Mouse (Mus musculus) heart, embryonic 15.5 days (tissue): ENCODE data around the gene Slc38a8. TPM values are rescaled to one million over a fixed set of nuclear protein-coding genes. Genes with fewer than 3 reads are reported as not detected.

ENCODE experiments used
- ATAC-seq: fragments of 200-750 bp; cut with Nextera tagmentation; replicated peaks from 2 replicates; pipeline ENCODE4 v1.8.0; 2017; ENCODE audit warnings: low read depth, moderate TSS enrichment; ENCODE audit not compliant: insufficient number of reproducible peaks, insufficient read depth, low FRiP score
- H3K27ac ChIP-seq: fragments of 300-500 bp; sonication (generic); 2 replicates; pipeline ENCODE4 v1.5.1; 2015; ENCODE audit warnings: mild to moderate bottlenecking, inconsistent platforms
- H3K27me3 ChIP-seq: fragments of 300-500 bp; sonication (generic); 2 replicates; pipeline ENCODE4 v1.6.1; 2015; ENCODE audit warnings: inconsistent platforms
- H3K36me3 ChIP-seq: fragments of 300-500 bp; sonication (generic); 2 replicates; pipeline ENCODE4 v1.6.1; 2015; ENCODE audit warnings: mild to moderate bottlenecking, inconsistent platforms
- H3K4me1 ChIP-seq: fragments of 300-500 bp; sonication (generic); replicated peaks from 2 replicates; pipeline ENCODE4 v1.6.1; 2015; ENCODE audit warnings: inconsistent platforms
- H3K4me2 ChIP-seq: fragments of 300-500 bp; sonication (generic); 2 replicates; pipeline ENCODE4 v1.6.1; 2015; ENCODE audit warnings: inconsistent platforms, mild to moderate bottlenecking, moderate library complexity
- H3K4me3 ChIP-seq: fragments of 300-500 bp; sonication (generic); 2 replicates; pipeline ENCODE4 v1.5.1; 2015; ENCODE audit warnings: mild to moderate bottlenecking, inconsistent platforms
- H3K9ac ChIP-seq: fragments of 300-500 bp; sonication (generic); 2 replicates; pipeline ENCODE4 v1.6.1; 2015; ENCODE audit warnings: mild to moderate bottlenecking, inconsistent platforms
- H3K9me3 ChIP-seq: fragments of 300-500 bp; sonication (generic); replicated peaks from 2 replicates; pipeline ENCODE4 v1.6.1; 2016; ENCODE audit warnings: inconsistent platforms
- WGBS: fragments of 180-500 bp; shearing (Covaris S2); methylation state at CpG from one replicate; pipeline ENCODE4 v1.1.7; 2015; ENCODE audit warnings: mixed read lengths; 5-methylcytosine and 5-hydroxymethylcytosine counted together
- polyA plus RNA-seq: library from polyadenylated mRNA; unstranded; fragments of >200 nt; fragmentation: Nextera tagmentation; extraction: Ambion mirVana; gene quantifications from 2 replicates; pipeline ENCODE4 v1.2.1, GENCODE M21; 2015

The Slc38a8 gene
- polyA plus RNA-seq, 1 experiment from 2014 or later, result not detected

GRCm38 (mm10) chr8:119447781-119448170 is 53.7 kb downstream of the Slc38a8 start:
- no peak overlapping the region for H3K27ac ChIP-seq
- peak overlapping the region; percentile 100 for H3K4me2 ChIP-seq
- 6% methylated on average over 17 of the region's 17 CpGs for WGBS
- no peaks in the 10 kb centered on the region for H3K36me3 ChIP-seq
- no peaks in the 10 kb centered on the region for H3K9me3 ChIP-seq
- H3K9ac ChIP-seq, result no peak overlapping the region
- peak overlapping the region; percentile 67 for H3K4me3 ChIP-seq
- ATAC-seq, result no peak
- H3K27me3 ChIP-seq, result peaks cover 80% of the 10 kb centered on the region
- H3K4me1 ChIP-seq, result peaks cover 15% of the 10 kb centered on the region

DNA sequence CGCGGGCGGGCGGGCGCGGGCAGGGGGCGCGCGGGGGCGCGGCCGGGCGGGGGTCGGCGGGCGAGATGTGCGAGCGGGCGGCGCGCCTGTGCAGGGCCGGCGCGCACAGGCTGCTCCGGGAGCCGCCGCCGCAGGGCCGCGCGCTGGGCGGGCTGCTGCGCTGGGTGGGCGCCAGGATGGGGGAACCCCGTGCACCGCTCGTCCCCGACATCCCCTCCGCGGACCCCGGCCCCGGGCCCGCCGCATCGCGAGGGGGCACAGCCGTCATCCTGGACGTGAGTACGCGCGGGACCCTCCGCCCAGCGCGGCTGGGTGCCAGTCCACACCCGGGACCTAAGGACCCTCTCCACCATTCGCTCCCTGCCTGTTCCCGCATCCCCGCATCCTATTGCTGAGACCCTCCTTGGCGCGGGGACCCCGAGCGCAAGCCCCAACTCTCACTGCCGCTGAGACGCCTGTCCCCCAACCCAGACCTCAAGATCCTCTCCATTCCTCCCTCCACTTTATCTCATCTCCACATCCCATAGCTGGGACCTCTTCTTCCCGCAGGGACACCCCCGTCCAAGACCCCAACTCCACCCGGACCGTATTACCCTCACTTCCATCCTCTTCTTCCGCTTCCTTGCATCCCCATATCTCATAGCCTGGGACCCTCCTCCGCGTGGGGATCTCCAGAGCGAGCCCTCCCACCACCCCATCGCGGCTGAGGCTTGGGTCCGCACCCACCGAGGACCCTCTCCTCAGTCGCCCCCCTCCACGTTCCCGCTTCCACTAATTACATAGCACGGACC is 54.3 kb downstream of the Slc38a8 start:
- no peaks in the 10 kb centered on the region for H3K9me3 ChIP-seq
- under 1% methylated on average over 47 of the region's 80 CpGs for WGBS
- H3K36me3 ChIP-seq, result no peaks in the 10 kb centered on the region
- peaks cover 15% of the 10 kb centered on the region for H3K4me1 ChIP-seq
- H3K9ac ChIP-seq, result peak overlapping the region; percentile 64
- no peak overlapping the region for H3K27ac ChIP-seq
- H3K4me3 ChIP-seq, result peak overlapping the region; percentile 67
- peak; percentile 33; the same call in 1 of the 2 replicates for ATAC-seq
- H3K27me3 ChIP-seq, result peaks cover 76% of the 10 kb centered on the region
- peak overlapping the region; percentile 100 for H3K4me2 ChIP-seq

DNA sequence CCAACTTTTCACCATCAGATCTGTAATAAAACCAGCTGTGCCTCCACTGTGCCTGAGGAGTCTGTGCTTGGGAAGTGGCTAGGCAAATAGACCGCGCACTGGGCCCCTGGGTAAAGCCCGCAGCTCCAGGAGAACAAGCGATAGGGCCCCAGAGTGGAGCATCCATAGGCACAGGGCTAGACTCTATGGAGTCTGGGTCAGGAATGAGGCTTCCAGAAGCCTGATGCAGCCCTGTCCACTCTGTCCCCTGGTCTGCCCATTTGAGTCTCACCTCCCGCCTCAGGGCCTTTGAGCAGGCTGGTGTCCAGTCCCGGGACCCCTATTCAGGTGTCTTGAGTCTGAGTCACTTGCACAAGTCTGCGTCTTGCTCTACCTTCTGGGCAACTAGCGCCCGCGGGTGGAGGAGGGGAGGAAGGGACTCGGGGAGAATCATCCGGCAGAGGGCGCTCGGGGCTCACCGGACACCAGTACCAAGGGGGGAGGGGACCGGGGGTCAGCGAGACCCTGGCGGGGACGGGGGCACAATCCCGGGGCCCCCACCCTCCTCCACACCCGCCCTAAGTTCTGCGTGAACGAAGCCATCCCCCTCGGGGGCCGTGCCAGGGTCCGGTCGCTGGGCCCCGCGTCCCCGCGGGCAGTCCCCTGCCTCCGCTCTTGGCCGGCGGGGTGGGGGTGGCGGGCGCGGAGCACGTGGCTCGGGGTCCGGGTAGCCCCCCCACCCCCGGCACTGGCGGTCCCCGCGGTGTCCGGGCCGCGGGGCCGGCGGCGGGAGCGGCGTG is 55.1 kb downstream of the Slc38a8 start, which contains the start of gene Necab2:
Gene Necab2 (plus strand): TSS at position 509 of the 779 bp plus-strand sequence.
- H3K27me3 ChIP-seq, result peaks cover 72% of the 10 kb centered on the region
- WGBS, result 3% methylated on average over 26 of the region's 52 CpGs
- ATAC-seq, result peak; percentile 19; the same call in 1 of the 2 replicates

GRCm38 (mm10) chr8:119442970-119443369 is 58.5 kb downstream of the Slc38a8 start:
- no peak for ATAC-seq
- peaks cover 50% of the 10 kb centered on the region for H3K27me3 ChIP-seq

More for the DNA sequence above, 55.1 kb downstream of the Slc38a8 start, which contains the start of gene Necab2:
- Histone ChIP-seq H3K4me2 (peak within 1 kb of the TSS; percentile 100), H3K4me3 (peak within 1 kb of the TSS; percentile 67), H3K27ac (no peak within 1 kb of the TSS), H3K4me1 (peaks cover 15% of the 10 kb centered on the region), H3K36me3 (no peaks in the 10 kb centered on the region), H3K9ac (peak within 1 kb of the TSS; percentile 64), H3K9me3 (no peaks in the 10 kb centered on the region)

DNA sequence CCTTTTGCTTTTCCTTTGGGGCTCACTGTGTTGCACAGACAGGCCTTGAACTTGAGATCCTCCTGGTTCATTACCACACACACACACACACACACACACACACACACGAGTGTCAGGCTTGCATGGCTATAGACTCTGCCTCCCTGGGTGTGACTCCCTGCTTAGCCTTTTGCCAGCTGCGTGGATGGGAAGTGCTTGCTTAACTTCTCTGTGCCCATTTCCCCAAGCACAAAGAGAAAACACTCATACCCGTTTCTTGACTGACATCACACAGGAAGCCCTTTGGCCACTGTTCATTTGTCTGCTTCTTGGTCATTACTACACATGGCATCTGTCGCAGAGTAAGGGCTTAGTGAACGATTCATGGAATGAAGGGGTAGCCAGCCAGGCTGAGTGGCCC is 59.5 kb downstream of the Slc38a8 start:
- Histone ChIP-seq H3K4me1 (peaks cover 25% of the 10 kb centered on the region), H3K9me3 (no peaks in the 10 kb centered on the region), H3K4me2 (no peak overlapping the region), H3K9ac (no peak overlapping the region), H3K4me3 (no peak overlapping the region), H3K36me3 (no peaks in the 10 kb centered on the region), H3K27me3 (peaks cover 41% of the 10 kb centered on the region), H3K27ac (no peak overlapping the region)
- no peak for ATAC-seq
- whole genome bisulfite sequencing, result 59% methylated on average over 5 of the region's 5 CpGs

More at GRCm38 (mm10) chr8:119442970-119443369, 58.5 kb downstream of the Slc38a8 start:
- Histone ChIP-seq H3K36me3 (no peaks in the 10 kb centered on the region), H3K9me3 (no peaks in the 10 kb centered on the region), H3K9ac (no peak overlapping the region), H3K4me2 (no peak overlapping the region), H3K4me1 (peaks cover 27% of the 10 kb centered on the region), H3K4me3 (no peak overlapping the region), H3K27ac (no peak overlapping the region)
- WGBS, result 93% methylated on average over 8 of the region's 8 CpGs

DNA sequence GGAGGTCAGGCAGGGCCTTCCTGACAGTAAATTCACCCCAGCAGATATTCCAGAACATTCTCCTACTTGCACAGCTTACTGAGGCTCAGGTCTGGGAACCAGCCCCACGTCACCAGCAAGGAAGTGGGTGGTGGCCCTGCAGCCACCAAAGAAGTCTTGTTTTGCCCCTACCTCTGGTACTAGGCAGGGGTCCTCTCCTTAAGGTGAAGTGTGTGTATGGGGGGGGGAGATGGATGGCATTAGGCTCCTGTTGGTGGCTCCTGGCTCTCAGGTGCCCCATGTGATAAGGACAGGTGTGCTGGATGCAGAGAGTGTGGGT is 60.6 kb downstream of the Slc38a8 start:
- no peak overlapping the region for H3K9ac ChIP-seq
- H3K4me2 ChIP-seq, result peak overlapping the region; percentile 41
- ATAC-seq, result no peak
- peaks cover 31% of the 10 kb centered on the region for H3K27me3 ChIP-seq
- peaks cover 22% of the 10 kb centered on the region for H3K4me1 ChIP-seq
- H3K9me3 ChIP-seq, result no peaks in the 10 kb centered on the region
- no peak overlapping the region for H3K4me3 ChIP-seq
- 52% methylated on average over 1 of the region's 1 CpGs for WGBS
- H3K36me3 ChIP-seq, result no peaks in the 10 kb centered on the region
- no peak overlapping the region for H3K27ac ChIP-seq

- H3K4me1 ChIP-seq, result peaks cover 22% of the 10 kb centered on the region
- H3K9me3 ChIP-seq, result no peaks in the 10 kb centered on the region
- H3K4me3 ChIP-seq, result no peak overlapping the region
- H3K36me3 ChIP-seq, result no peaks in the 10 kb centered on the region
- H3K4me2 ChIP-seq, result peak overlapping the region; percentile 41
- 21% methylated on average over 16 of the region's 16 CpGs for WGBS
- peak overlapping the region; percentile 29; the same call in 1 of the 2 replicates for H3K27ac ChIP-seq
- H3K9ac ChIP-seq, result no peak overlapping the region
- peaks cover 25% of the 10 kb centered on the region for H3K27me3 ChIP-seq
- ATAC-seq, result 0 out of 2 replicates have a peak, but pooled peaks have one; percentile 32
Measured at GRCm38 (mm10) chr8:119440250-119440951, 61.1 kb downstream of the Slc38a8 start.

DNA sequence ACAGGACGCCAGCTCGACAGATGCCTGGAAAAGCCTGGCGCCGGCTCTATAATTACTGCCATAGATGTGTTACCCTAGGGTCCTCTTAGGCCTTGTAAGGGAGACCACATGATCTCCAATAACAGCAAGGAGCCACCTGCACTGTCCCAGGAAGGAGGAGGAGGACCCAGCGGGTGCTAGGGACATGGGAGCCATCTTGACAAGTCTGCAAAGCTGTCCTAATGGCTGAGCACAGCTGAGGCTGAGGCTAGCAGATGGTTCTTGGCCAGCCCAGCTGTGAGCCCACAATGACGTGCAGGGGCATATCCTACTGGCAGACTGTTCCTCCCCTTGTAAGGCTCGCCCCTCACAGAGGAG is 61.6 kb downstream of the Slc38a8 start:
- no peak for ATAC-seq
- Histone ChIP-seq H3K9me3 (no peaks in the 10 kb centered on the region), H3K27ac (no peak overlapping the region), H3K4me1 (peaks cover 22% of the 10 kb centered on the region), H3K4me3 (no peak overlapping the region), H3K36me3 (no peaks in the 10 kb centered on the region), H3K9ac (no peak overlapping the region), H3K4me2 (no peak overlapping the region), H3K27me3 (peaks cover 20% of the 10 kb centered on the region)
- WGBS, result 69% methylated on average over 7 of the region's 7 CpGs

- H3K27ac ChIP-seq, result no peak overlapping the region
- H3K9ac ChIP-seq, result no peak overlapping the region
- H3K9me3 ChIP-seq, result no peaks in the 10 kb centered on the region
- H3K4me3 ChIP-seq, result no peak overlapping the region
- 93% methylated on average over 2 of the region's 2 CpGs for WGBS
- no peak for ATAC-seq
- peaks cover 16% of the 10 kb centered on the region for H3K27me3 ChIP-seq
- no peak overlapping the region for H3K4me2 ChIP-seq
- H3K36me3 ChIP-seq, result no peaks in the 10 kb centered on the region
- H3K4me1 ChIP-seq, result peaks cover 22% of the 10 kb centered on the region
Measured at GRCm38 (mm10) chr8:119439424-119439823, 62.1 kb downstream of the Slc38a8 start.

DNA sequence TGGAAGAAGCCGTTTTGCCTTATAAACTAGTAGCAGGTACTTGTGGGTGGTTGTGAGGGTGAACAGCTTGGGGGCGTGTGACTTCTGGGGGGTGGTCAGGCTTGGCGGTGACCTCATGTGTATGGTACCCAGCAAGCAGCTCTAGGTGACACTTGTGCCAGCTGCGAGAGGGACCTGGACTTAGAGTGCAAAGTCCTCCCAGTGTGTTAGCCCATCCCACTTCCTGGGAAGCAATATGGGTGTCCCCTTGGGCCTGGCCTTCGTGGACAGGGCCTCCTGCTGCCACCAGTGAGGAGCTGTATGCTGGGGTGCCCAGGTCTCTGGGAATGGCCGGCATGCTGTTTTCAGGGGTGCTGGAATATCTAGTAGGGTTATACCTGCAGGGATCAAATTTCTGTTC is 62.6 kb downstream of the Slc38a8 start:
- Histone ChIP-seq H3K36me3 (no peaks in the 10 kb centered on the region), H3K9me3 (no peaks in the 10 kb centered on the region), H3K4me2 (no peak overlapping the region), H3K9ac (no peak overlapping the region), H3K27me3 (peaks cover 12% of the 10 kb centered on the region; the same call in 1 of the 2 replicates), H3K4me1 (peaks cover 22% of the 10 kb centered on the region), H3K27ac (no peak overlapping the region), H3K4me3 (no peak overlapping the region)
- no peak for ATAC-seq
- WGBS, result 83% methylated on average over 6 of the region's 6 CpGs

- H3K4me2 ChIP-seq, result peak overlapping the region; percentile 12; the same call in 1 of the 2 replicates
- H3K27ac ChIP-seq, result no peak overlapping the region
- 70% methylated on average over 11 of the region's 11 CpGs for WGBS
- H3K9ac ChIP-seq, result no peak overlapping the region
- ATAC-seq, result no peak
- H3K9me3 ChIP-seq, result no peaks in the 10 kb centered on the region
- no peaks in the 10 kb centered on the region for H3K36me3 ChIP-seq
- H3K4me3 ChIP-seq, result peak overlapping the region; percentile 11; the same call in 1 of the 2 replicates
- peaks cover 22% of the 10 kb centered on the region for H3K4me1 ChIP-seq
- H3K27me3 ChIP-seq, result peaks cover 12% of the 10 kb centered on the region; the same call in 1 of the 2 replicates
Measured at GRCm38 (mm10) chr8:119437506-119437905, 64.0 kb downstream of the Slc38a8 start.
